Mouse (Mus musculus) layer of hippocampus, adult 6 months (tissue): ENCODE measurements around the gene Hist1h3e. TPM values are rescaled to one million over a fixed set of nuclear protein-coding genes. Genes with fewer than 3 reads are reported as not detected.

Experiments
- microRNA-seq: library from miRNA; unstranded; fragments of <30 nt; microRNA quantifications from one replicate; pipeline ENCODE4 v1.2.0, GENCODE M21; 2020
- polyA plus RNA-seq: library from polyadenylated mRNA; unstranded; fragments of <200 nt; fragmentation: Nextera tagmentation; gene quantifications from 2 replicates; pipeline ENCODE4 v1.2.3, GENCODE M21; 2021

The Hist1h3e gene
- polyA plus RNA-seq, 1 experiment from 2014 or later, result 1.8 TPM

Small RNA genes within 50 kb of the gene (microRNA-seq; reads per million reads assigned to microRNA genes)
- gene Gm44297 (not detected), gene Gm44359 (not detected), gene Gm44394 (not detected), gene n-TStga1 (not detected)

Other genes starting within 250 kb of the Hist1h3e start
- gene Zfp322a, start 193.2 kb downstream of the Hist1h3e start, polyA plus RNA-seq, result 11.8 and 14.7 TPM in 2 replicates
- gene Abt1, start 138.5 kb downstream of the Hist1h3e start, polyA plus RNA-seq, result 7.2 and 7.9 TPM in 2 replicates
- gene Btn1a1, start 96.5 kb downstream of the Hist1h3e start, polyA plus RNA-seq, result not detected in 2 replicates
- gene Btn2a2, start 73.5 kb downstream of the Hist1h3e start, polyA plus RNA-seq, result 0.26 and 0.46 TPM in 2 replicates
- 62.0 and 135 TPM in 2 replicates for gene Hist1h4h, start 31.3 kb downstream of the Hist1h3e start, polyA plus RNA-seq
- not detected in 2 replicates for gene Hist1h2af, start 28.5 kb downstream of the Hist1h3e start, polyA plus RNA-seq
- 1.3 TPM in 1 of 2 replicates, not detected in the other for gene Hist1h3g, start 26.9 kb downstream of the Hist1h3e start, polyA plus RNA-seq
- gene Hist1h2bh, start 19.0 kb downstream of the Hist1h3e start, polyA plus RNA-seq, result 0.20 and 0.25 TPM in 2 replicates
- 0.14 TPM in 1 of 2 replicates, not detected in the other for gene Hist1h3f, start 18.3 kb downstream of the Hist1h3e start, polyA plus RNA-seq
- not detected in 2 replicates for gene Hist1h4f, start 10.7 kb downstream of the Hist1h3e start, polyA plus RNA-seq
- gene Hist1h1d, start 9.1 kb downstream of the Hist1h3e start, polyA plus RNA-seq, result 0.03 and 0.10 TPM in 2 replicates
- gene Hist1h2ae, start 8.9 kb upstream of the Hist1h3e start, polyA plus RNA-seq, result 8.0 and 8.1 TPM in 2 replicates
- 3.4 and 4.7 TPM in 2 replicates for gene Hist1h2bg, start 9.0 kb upstream of the Hist1h3e start, polyA plus RNA-seq
- 1.1 TPM in 1 of 2 replicates, not detected in the other for gene Hist1h2bf, start 11.8 kb upstream of the Hist1h3e start, polyA plus RNA-seq
- gene Hist1h2ad, start 12.0 kb upstream of the Hist1h3e start, polyA plus RNA-seq, result not detected in 2 replicates
- 0.60 and 0.88 TPM in 2 replicates for gene Hist1h3d, start 13.4 kb upstream of the Hist1h3e start, polyA plus RNA-seq
- gene Hist1h4d, start 19.2 kb upstream of the Hist1h3e start, polyA plus RNA-seq, result 7.7 and 14.9 TPM in 2 replicates
- 4.3 and 6.3 TPM in 2 replicates for gene Hist1h2be, start 58.8 kb upstream of the Hist1h3e start, polyA plus RNA-seq
- gene Hist1h1e, start 60.2 kb upstream of the Hist1h3e start, polyA plus RNA-seq, result 9.9 and 12.4 TPM in 2 replicates
- gene Hist1h2ac, start 121.6 kb upstream of the Hist1h3e start, polyA plus RNA-seq, result 2.2 and 4.2 TPM in 2 replicates
- gene Hist1h2bc, start 121.8 kb upstream of the Hist1h3e start, polyA plus RNA-seq, result 125 and 195 TPM in 2 replicates
- gene Hist1h1t, start 133.4 kb upstream of the Hist1h3e start, polyA plus RNA-seq, result not detected in 2 replicates
- gene Hist1h4c, start 136.1 kb upstream of the Hist1h3e start, polyA plus RNA-seq, result 3.0 and 6.5 TPM in 2 replicates
- gene Hfe, start 148.5 kb upstream of the Hist1h3e start, polyA plus RNA-seq, result 6.8 and 7.3 TPM in 2 replicates
- gene Hist1h1c, start 176.4 kb upstream of the Hist1h3e start, polyA plus RNA-seq, result 8.2 and 11.8 TPM in 2 replicates
- gene Hist1h3c, start 183.2 kb upstream of the Hist1h3e start, polyA plus RNA-seq, result 0.43 and 0.45 TPM in 2 replicates
- 0.92 TPM in 1 of 2 replicates, not detected in the other for gene Hist1h2bb, start 184.4 kb upstream of the Hist1h3e start, polyA plus RNA-seq
- 3.4 and 5.1 TPM in 2 replicates for gene Hist1h2ab, start 188.8 kb upstream of the Hist1h3e start, polyA plus RNA-seq
- 0.31 TPM in 1 of 2 replicates, not detected in the other for gene Hist1h3b, start 189.9 kb upstream of the Hist1h3e start, polyA plus RNA-seq
- not detected in 2 replicates for gene Hist1h4b, start 194.6 kb upstream of the Hist1h3e start, polyA plus RNA-seq
- gene Hist1h4a, start 198.9 kb upstream of the Hist1h3e start, polyA plus RNA-seq, result 0.34 TPM in 1 of 2 replicates, not detected in the other
- not detected in 2 replicates for gene Hist1h3a, start 200.0 kb upstream of the Hist1h3e start, polyA plus RNA-seq
- gene Hist1h1a, start 201.3 kb upstream of the Hist1h3e start, polyA plus RNA-seq, result 0.20 TPM in 1 of 2 replicates, not detected in the other
- gene Trim38, start 207.5 kb upstream of the Hist1h3e start, polyA plus RNA-seq, result not detected in 2 replicates
- not detected in 2 replicates for gene Slc17a2, start 244.6 kb upstream of the Hist1h3e start, polyA plus RNA-seq